Mouse (Mus musculus) regulatory T cell (primary cell): ENCODE results near the gene Kcnj4.
"Not testable (repeated sequence)": the region's sequence is repeated elsewhere in the genome, so short reads cannot be mapped to it uniquely, and the experiment has no call there.

Source experiments
- in situ Hi-C: fragments of 300-600 bp; cut with MboI, MseI; formaldehyde crosslinking; loops from one replicate; pipeline ENCODE4 v1.15.1; 2025; ENCODE audit warnings: high pct_unique_total_duplicates

Gene Kcnj4

GRCm38 (mm10) chr15:79511553-79512320 is 6.7 kb upstream of the Kcnj4 start:
- in situ Hi-C loops: no loop called here

- in situ Hi-C loops: no loop called here
Observed at GRCm38 (mm10) chr15:79510425-79510824, 5.4 kb upstream of the Kcnj4 start.

GRCm38 (mm10) chr15:79509998-79510397 is 5.0 kb upstream of the Kcnj4 start:
- in situ Hi-C loops: no loop called here

- in situ Hi-C loops: no loop called here
Observed at GRCm38 (mm10) chr15:79507055-79507828, 2.2 kb upstream of the Kcnj4 start.

- in situ Hi-C loops: no loop called here
Observed at GRCm38 (mm10) chr15:79506460-79506859, 1.4 kb upstream of the Kcnj4 start.

- in situ Hi-C loops: no loop called here
Observed at GRCm38 (mm10) chr15:79505616-79506283, 709 bp upstream of the Kcnj4 start.

GRCm38 (mm10) chr15:79503438-79503837 is 1.6 kb downstream of the Kcnj4 start:
- in situ Hi-C loops: no loop called here

GRCm38 (mm10) chr15:79502891-79503341 is 2.1 kb downstream of the Kcnj4 start:
- in situ Hi-C loops: no loop called here

GRCm38 (mm10) chr15:79500110-79500509 is 4.9 kb downstream of the Kcnj4 start:
- in situ Hi-C loops: no loop called here

- in situ Hi-C loops: no loop called here
Observed at GRCm38 (mm10) chr15:79493527-79493926, 11.5 kb downstream of the Kcnj4 start.

GRCm38 (mm10) chr15:79489463-79489862 is 15.6 kb downstream of the Kcnj4 start:
- in situ Hi-C loops: no loop called here

GRCm38 (mm10) chr15:79481181-79481688 is 23.8 kb downstream of the Kcnj4 start:
- in situ Hi-C loops: no loop called here

- in situ Hi-C loops: no loop called here
Observed at GRCm38 (mm10) chr15:79477227-79477626, 27.8 kb downstream of the Kcnj4 start.

- in situ Hi-C loops: no loop called here
Observed at GRCm38 (mm10) chr15:79473638-79474355, 31.2 kb downstream of the Kcnj4 start.

GRCm38 (mm10) chr15:79473042-79473441 is 32.0 kb downstream of the Kcnj4 start:
- in situ Hi-C loops: no loop called here

GRCm38 (mm10) chr15:79471095-79471494 is 33.9 kb downstream of the Kcnj4 start:
- in situ Hi-C loops: no loop called here

GRCm38 (mm10) chr15:79470583-79470982 is 34.5 kb downstream of the Kcnj4 start:
- in situ Hi-C loops: no loop called here

- in situ Hi-C loops: loop anchor here (5.0 kb wide), 1 partner anchor 237 kb away; no protein-coding TSS in a partner anchor
Observed at GRCm38 (mm10) chr15:79469577-79469976, 35.5 kb downstream of the Kcnj4 start.

- in situ Hi-C loops: loop anchor here (5.0 kb wide), 1 partner anchor 234 kb away; no protein-coding TSS in a partner anchor
Observed at GRCm38 (mm10) chr15:79466601-79467286, 38.3 kb downstream of the Kcnj4 start.

- in situ Hi-C loops: no loop called here
Observed at GRCm38 (mm10) chr15:79456546-79456945, 48.5 kb downstream of the Kcnj4 start.

- in situ Hi-C loops: not testable (repeated sequence)
Observed at GRCm38 (mm10) chr15:79456104-79456503, 48.9 kb downstream of the Kcnj4 start.
